Mouse (Mus musculus) limb, embryonic 15.5 days (tissue): ENCODE data around the gene Plcl2. TPM values are rescaled to one million over a fixed set of nuclear protein-coding genes. Genes with fewer than 3 reads are reported as not detected.
"Not testable (repeated sequence)": the region's sequence is repeated elsewhere in the genome, so short reads cannot be mapped to it uniquely, and the experiment has no call there.

Source experiments
- ATAC-seq: fragments of 200-750 bp; cut with Nextera tagmentation; 2 replicates; pipeline ENCODE4 v1.8.0; 2017; ENCODE audit warnings: low read depth, moderate TSS enrichment; ENCODE audit not compliant: insufficient number of reproducible peaks, low FRiP score, low TSS enrichment
- H3K27ac ChIP-seq: fragments of 300-500 bp; sonication (generic); 2 replicates; pipeline ENCODE4 v1.5.1; 2015; ENCODE audit warnings: moderate library complexity, mild to moderate bottlenecking, inconsistent platforms
- H3K27me3 ChIP-seq: fragments of 300-500 bp; sonication (generic); 2 replicates; pipeline ENCODE4 v1.6.1; 2015; ENCODE audit warnings: inconsistent platforms
- H3K36me3 ChIP-seq: fragments of 300-500 bp; sonication (generic); 2 replicates; pipeline ENCODE4 v1.6.1; 2015; ENCODE audit warnings: inconsistent platforms
- H3K4me1 ChIP-seq: fragments of 300-500 bp; sonication (generic); 2 replicates; pipeline ENCODE4 v1.6.1; 2015; ENCODE audit warnings: inconsistent platforms
- H3K4me2 ChIP-seq: fragments of 300-500 bp; sonication (generic); 2 replicates; pipeline ENCODE4 v1.6.1; 2015; ENCODE audit warnings: mild to moderate bottlenecking, inconsistent platforms
- H3K4me3 ChIP-seq: fragments of 300-500 bp; sonication (generic); 2 replicates; pipeline ENCODE4 v1.5.1; 2015; ENCODE audit warnings: mild to moderate bottlenecking, inconsistent platforms
- H3K9ac ChIP-seq: fragments of 300-500 bp; sonication (generic); 2 replicates; pipeline ENCODE4 v1.6.1; 2015; ENCODE audit warnings: inconsistent platforms
- H3K9me3 ChIP-seq: fragments of 300-500 bp; sonication (generic); 2 replicates; pipeline ENCODE4 v1.6.1; 2016; ENCODE audit warnings: inconsistent platforms
- WGBS: fragments of 180-500 bp; shearing (Covaris S2); methylation state at CpG from one replicate; pipeline ENCODE4 v1.1.7; 2015; 5-methylcytosine and 5-hydroxymethylcytosine counted together
- polyA plus RNA-seq: library from polyadenylated mRNA; unstranded; fragments of >200 nt; fragmentation: Nextera tagmentation; extraction: Ambion mirVana; gene quantifications from 2 replicates; pipeline ENCODE4 v1.2.1, GENCODE M21; 2015

The Plcl2 gene
- polyA plus RNA-seq, 1 experiment from 2014 or later: 3.1 TPM

DNA sequence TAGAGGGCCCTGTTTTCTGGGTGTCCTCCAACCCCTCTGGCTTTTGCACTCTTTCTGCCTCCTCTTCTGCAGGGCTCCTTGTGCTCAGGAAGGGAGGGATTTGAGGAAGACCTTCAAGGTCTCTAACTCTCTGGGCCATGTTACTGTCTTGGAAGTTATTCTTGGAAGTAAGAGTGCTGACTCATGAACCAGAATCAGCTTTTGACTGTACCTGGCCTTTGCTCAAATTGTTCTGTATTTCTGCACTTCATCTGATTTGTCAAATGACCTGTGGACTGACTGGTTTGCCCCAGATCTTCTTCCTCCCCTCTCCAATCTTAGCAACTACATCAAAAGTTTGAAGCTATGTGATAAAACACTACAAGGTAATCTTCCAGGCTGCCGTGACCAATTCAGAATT lies 91.5 kb downstream of the Plcl2 start:
- H3K9me3 ChIP-seq: no peaks in the 10 kb centered on the region
- ATAC-seq: no peak
- H3K9ac ChIP-seq: no peak overlapping the region
- H3K36me3 ChIP-seq: no peaks in the 10 kb centered on the region
- H3K27ac ChIP-seq: no peak overlapping the region
- no peak overlapping the region for H3K4me3 ChIP-seq
- no peaks in the 10 kb centered on the region for H3K27me3 ChIP-seq
- H3K4me2 ChIP-seq: no peak overlapping the region
- peaks cover 3% of the 10 kb centered on the region; the same call in 1 of the 2 replicates for H3K4me1 ChIP-seq
- 72% methylated on average over 1 of the region's 1 CpGs for WGBS

DNA sequence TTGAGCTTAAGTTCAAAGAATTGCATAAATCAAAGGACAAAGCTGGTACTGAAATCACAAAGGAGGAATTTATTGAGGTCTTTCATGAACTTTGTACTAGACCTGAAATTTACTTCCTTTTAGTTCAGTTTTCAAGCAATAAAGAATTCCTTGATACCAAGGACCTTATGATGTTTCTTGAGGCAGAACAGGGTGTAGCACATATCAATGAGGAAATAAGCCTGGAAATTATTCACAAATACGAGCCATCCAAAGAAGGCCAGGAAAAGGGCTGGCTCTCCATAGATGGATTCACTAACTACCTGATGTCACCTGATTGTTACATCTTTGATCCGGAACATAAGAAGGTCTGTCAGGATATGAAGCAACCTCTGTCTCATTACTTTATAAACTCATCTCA lies 97.7 kb downstream of the Plcl2 start:
- Histone ChIP-seq H3K36me3 (0 out of 2 replicates have a peak, but pooled peaks cover 14% of the 10 kb centered on the region), H3K4me1 (no peaks in the 10 kb centered on the region; the same call in 1 of the 2 replicates), H3K27ac (no peak overlapping the region), H3K9me3 (no peaks in the 10 kb centered on the region), H3K9ac (no peak overlapping the region), H3K27me3 (no peaks in the 10 kb centered on the region), H3K4me2 (no peak overlapping the region), H3K4me3 (no peak overlapping the region)
- no peak for ATAC-seq
- WGBS: 94% methylated on average over 2 of the region's 2 CpGs

DNA sequence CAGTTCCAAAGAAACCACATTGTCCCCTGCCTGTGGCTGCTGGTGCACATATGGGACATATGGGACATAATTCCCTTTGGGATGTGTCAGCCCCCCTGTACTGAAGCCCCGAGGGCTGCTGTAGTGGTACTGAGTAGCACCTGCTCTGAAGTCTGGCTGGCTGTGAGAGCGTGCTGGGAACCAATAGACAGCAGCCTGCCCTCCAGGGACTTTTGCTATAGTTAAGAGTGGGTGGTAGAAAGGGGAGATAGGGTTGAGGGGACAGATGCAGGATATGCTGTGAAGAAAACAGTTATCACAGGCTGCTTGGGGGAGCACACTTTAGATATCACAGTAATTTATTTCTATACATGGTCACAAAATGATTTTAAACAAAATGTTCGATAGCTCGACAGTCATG lies 100.7 kb downstream of the Plcl2 start:
- no peaks in the 10 kb centered on the region for H3K4me1 ChIP-seq
- peaks cover 17% of the 10 kb centered on the region; the same call in 1 of the 2 replicates for H3K36me3 ChIP-seq
- ATAC-seq: no peak
- H3K9ac ChIP-seq: no peak overlapping the region
- H3K27me3 ChIP-seq: no peaks in the 10 kb centered on the region
- no peak overlapping the region for H3K4me2 ChIP-seq
- H3K4me3 ChIP-seq: no peak overlapping the region
- WGBS: 78% methylated on average over 4 of the region's 4 CpGs
- no peak overlapping the region for H3K27ac ChIP-seq
- no peaks in the 10 kb centered on the region for H3K9me3 ChIP-seq

DNA sequence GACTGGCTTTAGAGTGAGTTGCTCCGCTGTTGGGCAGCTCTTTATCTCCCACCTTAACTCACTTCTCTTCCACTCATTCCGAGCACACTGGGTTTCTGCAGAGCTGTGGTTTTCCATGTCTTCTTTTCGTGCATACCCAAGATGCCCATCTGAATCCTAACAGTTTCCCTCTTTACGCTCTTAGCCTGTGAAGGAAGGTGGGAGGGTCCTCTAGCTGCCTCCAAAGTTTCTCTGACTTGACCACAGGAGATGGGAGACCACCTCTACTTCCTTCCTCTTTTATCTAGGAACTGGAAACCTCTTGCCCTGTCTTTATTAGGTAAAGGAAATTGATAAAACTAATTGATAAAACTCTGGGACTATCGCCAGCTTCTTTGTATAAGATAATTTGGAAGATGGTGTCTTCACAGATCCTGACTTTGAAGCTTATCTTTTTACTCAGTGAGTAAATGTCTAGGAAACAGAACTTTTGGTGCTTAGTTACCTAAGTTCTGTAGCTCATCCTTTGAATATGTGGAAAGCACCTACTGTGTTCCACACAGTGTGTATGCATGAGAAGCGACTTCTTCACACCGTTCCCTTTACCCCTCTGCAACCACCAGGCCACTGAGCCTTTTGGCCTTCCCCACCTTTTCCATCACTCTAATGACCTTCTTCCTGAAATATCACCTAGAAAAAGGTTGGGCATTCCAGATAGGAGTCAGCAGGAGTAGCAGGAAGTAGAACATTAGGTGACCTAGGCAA lies 111.8 kb downstream of the Plcl2 start:
- H3K4me3 ChIP-seq: no peak overlapping the region

DNA sequence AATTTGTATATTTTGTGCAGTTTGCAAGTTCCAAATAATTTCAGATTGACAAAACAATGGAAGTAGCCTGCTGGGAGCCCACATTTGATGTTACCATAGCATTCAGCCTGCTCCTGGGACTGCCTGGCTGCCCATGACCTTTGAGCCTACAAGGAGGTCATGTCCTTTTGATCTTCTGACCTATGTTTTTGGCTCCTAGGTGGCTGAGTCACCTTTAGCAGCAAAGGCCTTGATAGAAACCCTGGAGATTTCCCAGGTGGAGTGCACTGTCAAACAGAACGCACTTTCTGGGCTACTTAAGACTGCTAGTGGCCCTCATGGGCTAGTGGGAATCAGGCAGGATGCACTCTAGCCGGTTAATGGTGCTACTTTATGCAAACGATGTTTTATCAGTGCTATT lies 112.8 kb downstream of the Plcl2 start:
- Histone ChIP-seq H3K27ac (no peak overlapping the region), H3K4me3 (no peak overlapping the region), H3K4me2 (no peak overlapping the region), H3K27me3 (no peaks in the 10 kb centered on the region), H3K36me3 (no peaks in the 10 kb centered on the region), H3K4me1 (no peaks in the 10 kb centered on the region), H3K9ac (no peak overlapping the region), H3K9me3 (no peaks in the 10 kb centered on the region)
- no peak for ATAC-seq
- WGBS: 70% methylated on average over 3 of the region's 3 CpGs

More for the DNA sequence above, 111.8 kb downstream of the Plcl2 start:
- H3K27ac ChIP-seq: no peak overlapping the region
- WGBS: 92% methylated on average over 7 of the region's 7 CpGs
- H3K4me2 ChIP-seq: no peak overlapping the region
- H3K36me3 ChIP-seq: no peaks in the 10 kb centered on the region
- no peaks in the 10 kb centered on the region for H3K9me3 ChIP-seq
- no peaks in the 10 kb centered on the region for H3K27me3 ChIP-seq
- no peak overlapping the region for H3K9ac ChIP-seq
- ATAC-seq: no peak
- H3K4me1 ChIP-seq: no peaks in the 10 kb centered on the region

DNA sequence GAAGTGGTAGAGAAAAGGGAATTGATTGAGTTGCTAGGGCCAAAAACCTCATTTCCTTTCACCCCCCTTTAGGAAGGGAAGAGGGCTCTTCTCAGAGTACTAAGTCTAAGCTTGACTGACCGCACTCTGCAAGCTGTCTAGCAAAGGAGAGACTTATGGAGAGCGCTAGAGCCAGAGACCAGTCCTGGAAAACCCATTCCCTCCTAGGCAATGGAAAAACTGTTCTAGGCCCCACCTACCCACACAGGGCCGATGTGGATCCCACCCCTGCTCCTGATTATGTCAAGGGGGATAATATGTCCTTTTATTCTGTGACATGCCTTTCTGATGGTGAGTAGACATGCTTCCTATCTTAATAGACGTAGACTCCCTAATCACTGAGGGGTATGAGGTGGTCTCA lies 116.4 kb downstream of the Plcl2 start:
- Histone ChIP-seq H3K9me3 (no peaks in the 10 kb centered on the region), H3K4me2 (no peak overlapping the region), H3K36me3 (no peaks in the 10 kb centered on the region), H3K27me3 (no peaks in the 10 kb centered on the region), H3K4me1 (no peaks in the 10 kb centered on the region), H3K4me3 (no peak overlapping the region), H3K9ac (no peak overlapping the region), H3K27ac (no peak overlapping the region)
- ATAC-seq: no peak
- 84% methylated on average over 4 of the region's 4 CpGs for WGBS

DNA sequence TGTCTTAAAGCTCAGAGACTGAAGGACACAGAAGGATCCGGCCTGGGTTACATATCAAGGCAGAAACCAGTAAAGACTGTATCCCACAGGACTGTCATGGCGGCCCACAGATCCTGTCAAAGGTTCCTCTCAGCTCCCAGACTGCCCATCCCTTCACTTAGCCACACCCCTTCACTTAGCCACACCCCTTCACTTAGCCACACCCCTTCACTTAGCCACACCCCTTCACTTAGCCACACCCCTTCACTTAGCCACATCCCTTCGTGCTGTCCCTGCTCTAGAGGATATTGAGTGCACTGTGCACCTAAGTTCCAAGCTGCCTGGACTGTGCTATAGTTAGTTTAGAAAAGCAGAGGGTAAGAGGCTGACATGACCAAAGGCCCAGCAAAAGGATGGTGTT lies 118.5 kb downstream of the Plcl2 start:
- Histone ChIP-seq H3K36me3 (no peaks in the 10 kb centered on the region), H3K4me3 (no peak overlapping the region), H3K27ac (no peak overlapping the region), H3K9me3 (no peaks in the 10 kb centered on the region), H3K4me1 (no peaks in the 10 kb centered on the region), H3K4me2 (no peak overlapping the region), H3K27me3 (no peaks in the 10 kb centered on the region), H3K9ac (no peak overlapping the region)
- WGBS: 92% methylated on average over 3 of the region's 3 CpGs
- no peak for ATAC-seq

DNA sequence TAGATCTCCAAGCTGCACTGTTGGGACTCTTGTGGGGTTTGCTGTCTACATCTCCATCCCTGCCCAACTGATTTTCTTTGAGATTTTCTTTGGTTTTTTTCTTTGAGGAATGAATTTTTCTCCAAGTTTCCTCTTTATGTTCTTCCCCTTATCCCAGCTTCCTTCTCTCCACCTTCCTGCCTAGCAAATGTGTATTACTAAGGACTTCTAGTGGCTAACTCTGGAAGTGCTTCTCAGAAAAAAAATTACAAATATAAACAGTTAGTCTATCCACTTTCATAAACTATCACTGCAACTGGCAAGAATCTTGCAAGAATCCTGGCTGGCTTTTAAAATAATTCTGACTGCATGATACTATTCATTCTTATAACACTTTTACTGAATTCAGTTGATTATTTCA lies 119.5 kb downstream of the Plcl2 start:
- no peaks in the 10 kb centered on the region for H3K27me3 ChIP-seq
- no peak for ATAC-seq
- H3K4me2 ChIP-seq: no peak overlapping the region
- H3K4me3 ChIP-seq: no peak overlapping the region
- no peak overlapping the region for H3K27ac ChIP-seq
- no peaks in the 10 kb centered on the region for H3K9me3 ChIP-seq
- no peaks in the 10 kb centered on the region for H3K4me1 ChIP-seq
- no peaks in the 10 kb centered on the region for H3K36me3 ChIP-seq
- H3K9ac ChIP-seq: no peak overlapping the region

DNA sequence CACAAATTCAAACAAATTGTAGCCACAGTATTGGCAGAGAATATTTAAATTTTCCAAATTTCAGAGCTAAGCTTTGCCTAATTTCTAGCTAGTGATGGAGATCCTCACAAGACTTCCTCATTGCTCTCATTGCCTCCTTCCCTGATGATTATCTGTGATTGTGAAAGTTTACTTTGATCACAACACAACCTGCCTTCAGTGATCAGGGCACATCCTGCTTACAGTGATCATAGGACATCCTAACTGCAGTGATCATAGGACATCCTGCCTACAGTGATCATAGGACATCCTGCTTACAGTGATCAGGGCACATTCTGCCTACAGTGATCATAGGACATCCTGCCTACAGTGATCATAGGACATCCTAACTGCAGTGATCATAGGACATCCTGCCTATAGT lies 121.8 kb downstream of the Plcl2 start:
- not testable (repeated sequence) for H3K4me1 ChIP-seq, ATAC-seq, H3K36me3 ChIP-seq, H3K4me3 ChIP-seq, H3K9me3 ChIP-seq, H3K27ac ChIP-seq, H3K4me2 ChIP-seq, H3K27me3 ChIP-seq, H3K9ac ChIP-seq

DNA sequence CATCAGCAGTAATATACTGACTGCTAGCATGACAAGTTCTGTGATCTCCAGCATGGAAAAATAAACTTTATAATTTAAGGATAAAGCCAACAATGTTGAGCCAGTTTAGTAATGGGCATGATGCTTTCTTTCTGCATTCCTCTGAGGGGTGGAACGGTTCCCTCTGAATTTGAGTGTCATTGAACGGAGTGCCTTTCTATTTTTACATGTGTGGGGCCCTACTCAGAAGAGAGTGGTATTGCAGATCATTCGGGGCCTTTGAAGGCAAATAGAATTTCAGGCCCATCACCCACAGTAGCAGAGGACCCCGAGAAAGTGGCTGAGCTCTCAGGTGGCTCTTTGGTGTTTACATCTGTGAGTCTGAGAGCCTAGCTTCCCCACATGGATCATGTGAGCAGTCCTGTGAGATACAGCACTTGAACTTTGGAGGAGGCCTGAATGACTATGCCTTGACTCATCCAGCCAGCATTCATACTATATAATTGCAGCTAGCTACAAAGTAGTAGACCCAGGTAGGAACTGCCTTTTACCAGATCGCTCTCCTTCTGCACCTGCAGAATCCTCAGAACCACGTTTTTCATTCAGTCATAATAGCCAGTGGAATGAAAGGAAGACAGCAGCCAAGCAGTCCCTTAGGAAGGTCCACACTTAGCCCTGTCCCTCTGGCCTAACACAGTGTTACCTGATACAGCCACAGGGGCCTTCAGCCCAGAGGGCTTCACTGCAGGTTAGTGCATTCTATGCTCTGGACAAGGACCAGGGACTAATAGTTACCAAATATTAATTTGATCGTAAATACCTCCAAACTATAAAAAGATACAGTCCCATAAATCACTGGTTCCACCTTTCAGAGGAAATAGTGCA lies 125.0 kb downstream of the Plcl2 start:
- Histone ChIP-seq H3K4me1 (no peaks in the 10 kb centered on the region), H3K4me2 (no peak overlapping the region)
- ATAC-seq: no peak

DNA sequence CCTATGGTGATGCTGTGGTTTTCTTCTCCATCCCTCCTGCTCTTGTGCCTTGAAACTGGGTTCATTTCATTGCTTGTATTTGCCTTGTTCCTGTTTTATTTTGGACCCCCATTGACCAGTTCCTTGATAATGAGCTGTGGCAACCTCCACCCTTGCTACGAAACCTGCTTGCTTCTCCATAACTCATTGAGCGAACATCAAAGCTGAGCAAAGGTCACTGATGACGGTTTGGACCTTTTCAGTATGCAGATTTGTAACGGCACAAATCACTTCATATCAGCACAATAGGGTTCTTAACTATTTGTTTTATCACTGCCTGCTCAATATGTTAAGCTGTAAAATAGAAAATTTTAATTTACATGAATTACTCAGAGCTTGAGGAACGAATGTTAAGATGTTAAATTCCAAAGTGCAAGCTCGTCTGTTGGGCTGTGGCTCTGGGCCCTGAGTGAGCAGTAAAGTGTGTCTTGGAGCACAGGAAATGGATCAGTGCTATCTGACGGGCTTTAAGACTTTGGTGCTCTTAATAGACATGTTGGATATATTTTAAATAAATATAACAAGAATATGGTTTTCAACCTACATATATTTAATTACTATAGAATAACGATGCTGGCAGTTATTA lies 126.9 kb downstream of the Plcl2 start:
- Histone ChIP-seq H3K36me3 (no peaks in the 10 kb centered on the region), H3K4me1 (no peaks in the 10 kb centered on the region), H3K27ac (no peak overlapping the region), H3K9ac (no peak overlapping the region), H3K4me2 (no peak overlapping the region), H3K27me3 (no peaks in the 10 kb centered on the region), H3K9me3 (no peaks in the 10 kb centered on the region), H3K4me3 (no peak overlapping the region)
- 64% methylated on average over 8 of the region's 8 CpGs for WGBS
- ATAC-seq: no peak

More for the DNA sequence above, 125.0 kb downstream of the Plcl2 start:
- WGBS: 52% methylated on average over 7 of the region's 7 CpGs
- no peak overlapping the region for H3K9ac ChIP-seq
- no peaks in the 10 kb centered on the region for H3K36me3 ChIP-seq
- no peak overlapping the region for H3K4me3 ChIP-seq
- H3K27me3 ChIP-seq: no peaks in the 10 kb centered on the region
- H3K9me3 ChIP-seq: no peaks in the 10 kb centered on the region
- no peak overlapping the region for H3K27ac ChIP-seq

DNA sequence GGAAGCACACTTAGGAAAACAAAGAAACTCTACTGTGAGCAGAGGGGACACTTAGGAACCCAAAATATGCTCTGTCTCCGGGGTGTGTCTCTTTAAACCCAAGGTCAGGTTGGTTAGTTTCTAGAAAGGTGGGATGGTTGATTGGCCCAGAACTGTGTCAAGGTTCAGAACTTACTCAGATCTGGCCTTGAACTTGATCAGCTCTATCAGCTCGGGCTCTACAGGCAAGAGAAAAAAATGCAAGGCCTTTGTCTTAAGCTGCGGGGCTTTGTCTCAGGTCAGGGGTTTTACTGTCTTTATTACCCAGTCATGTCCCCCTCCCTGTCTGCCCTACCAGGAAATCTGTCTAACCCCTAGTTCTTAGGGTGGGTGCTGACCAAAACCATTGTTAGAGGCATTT lies 129.6 kb downstream of the Plcl2 start:
- Histone ChIP-seq H3K36me3 (no peaks in the 10 kb centered on the region), H3K9me3 (no peaks in the 10 kb centered on the region), H3K4me1 (peaks cover 4% of the 10 kb centered on the region; the same call in 1 of the 2 replicates), H3K9ac (no peak overlapping the region), H3K27ac (no peak overlapping the region), H3K4me2 (no peak overlapping the region), H3K4me3 (no peak overlapping the region), H3K27me3 (no peaks in the 10 kb centered on the region)
- ATAC-seq: no peak
- 92% methylated on average over 3 of the region's 3 CpGs for WGBS
